Mouse (Mus musculus) liver, postnatal 0 days (tissue): Measurements from ENCODE around the gene Gtf3c5.

Source experiments
- CTCF ChIP-seq: sonication (generic); IDR thresholded peaks from 2 replicates; pipeline ENCODE4 v1.5.1; 2016; ENCODE audit warnings: antibody characterized with exemption, low read depth
- EP300 ChIP-seq: IDR thresholded peaks from 2 replicates; pipeline ENCODE4 v1.6.1; 2016; ENCODE audit warnings: antibody characterized with exemption, low read depth, mild to moderate bottlenecking

DNA sequence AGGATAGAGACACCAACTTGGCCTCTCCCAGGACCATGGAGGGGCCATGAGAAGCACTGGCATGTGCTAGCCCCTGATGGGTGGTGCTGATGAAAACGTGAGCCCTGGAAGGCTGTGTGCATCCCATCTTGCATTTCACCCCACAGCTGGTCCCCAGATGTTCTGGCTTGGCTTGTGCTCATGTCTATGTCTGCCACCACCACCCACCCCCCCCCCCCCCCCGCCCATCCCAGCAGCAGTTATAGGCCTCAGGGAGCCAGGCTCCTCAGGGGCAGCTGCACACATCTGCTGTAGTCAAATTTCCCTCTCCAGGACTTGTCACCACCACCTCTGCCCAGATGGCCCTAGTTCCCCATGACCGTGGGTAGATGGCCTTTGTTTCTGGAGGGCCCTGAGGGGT lies 13.6 kb downstream of the Gtf3c5 start:
- TF ChIP-seq CTCF = no peak
- no peak for TF ChIP-seq EP300
